Mouse (Mus musculus) thymus, postnatal 0 days (tissue): Measurements from ENCODE around the gene Kcnk13. TPM values are rescaled to one million over a fixed set of nuclear protein-coding genes. Genes with fewer than 3 reads are reported as not detected.
A peak's percentile ranks its signal among the peaks of the same experiment; 100 is the strongest.
"Not testable (repeated sequence)": the region's sequence is repeated elsewhere in the genome, so short reads cannot be mapped to it uniquely, and the experiment has no call there.

Experiments used
- DNase-seq: peaks from one replicate; pipeline ENCODE4 v3.0.0-alpha.2; 2015; ENCODE audit warnings: low spot score
- polyA plus RNA-seq: library from polyadenylated mRNA; unstranded; fragments of >200 nt; fragmentation: Nextera tagmentation; extraction: Ambion mirVana; gene quantifications from 2 replicates; pipeline ENCODE4 v1.2.1, GENCODE M21; 2015

Gene Kcnk13
- polyA plus RNA-seq, 1 experiment from 2014 or later, result 0.62 TPM

GRCm38 (mm10) chr12:99965203-99966115 is 1.2 kb downstream of the Kcnk13 start:
- DNase-seq, result peak; percentile 12

DNA sequence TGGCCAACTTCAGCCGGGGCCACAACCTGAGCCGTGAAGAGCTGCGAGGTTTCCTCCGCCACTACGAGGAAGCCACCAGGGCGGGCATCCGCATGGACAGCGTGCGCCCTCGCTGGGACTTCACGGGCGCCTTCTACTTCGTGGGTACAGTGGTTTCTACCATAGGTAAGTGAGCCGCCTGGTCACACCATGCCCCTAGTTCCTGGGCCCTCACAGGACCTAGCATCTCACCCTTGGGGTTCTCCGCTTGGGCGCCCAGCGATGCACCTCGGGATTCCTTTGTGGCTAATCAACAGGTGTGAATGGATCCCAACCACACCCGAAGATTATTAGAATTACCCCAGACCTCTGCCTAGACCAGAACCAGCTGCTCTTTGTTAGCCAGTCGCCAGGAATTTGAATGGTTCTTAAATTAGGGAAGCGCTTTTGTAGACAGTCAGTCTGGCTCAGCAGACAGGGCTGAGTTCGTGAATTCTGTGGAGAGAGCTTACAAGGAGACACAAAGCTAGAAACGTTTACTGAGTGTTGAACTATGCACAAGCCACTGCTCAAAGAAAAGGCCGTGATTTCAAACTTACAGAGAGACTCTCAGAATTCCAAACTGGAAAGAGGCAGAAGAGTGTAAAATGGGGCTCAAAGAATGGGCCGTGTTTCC is 1.9 kb downstream of the Kcnk13 start:
- DNase-seq, result no peak

DNA sequence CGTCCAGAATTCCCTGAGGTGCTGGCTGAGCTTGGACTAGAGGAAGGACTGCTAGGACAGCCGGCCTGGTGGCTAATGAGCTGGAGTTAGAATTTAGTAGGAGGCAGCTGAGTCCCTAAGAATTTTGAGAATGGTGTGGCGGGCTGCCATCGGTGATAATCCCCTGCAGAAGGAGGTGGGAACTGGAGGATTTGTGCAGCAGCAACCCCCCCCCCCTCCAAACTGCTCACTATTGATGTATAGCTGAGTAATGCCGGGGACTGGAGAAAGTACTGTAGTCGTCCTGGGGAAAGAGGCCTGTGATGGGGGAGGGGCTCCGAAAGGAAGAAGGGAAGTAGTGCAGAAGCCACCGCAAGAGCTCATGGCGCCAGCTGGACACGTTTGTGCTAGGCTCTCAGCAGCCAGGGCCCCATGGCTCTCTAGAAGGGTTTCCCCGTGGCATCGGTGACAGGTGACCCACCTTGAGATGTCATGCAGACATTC is 2.6 kb downstream of the Kcnk13 start:
- no peak for DNase-seq

- no peak for DNase-seq
These were observed 5.6 kb downstream of the Kcnk13 start for GRCm38 (mm10) chr12:99969906-99970305.

- DNase-seq, result not testable (repeated sequence)
These were observed 7.1 kb downstream of the Kcnk13 start for GRCm38 (mm10) chr12:99971205-99971894.

DNA sequence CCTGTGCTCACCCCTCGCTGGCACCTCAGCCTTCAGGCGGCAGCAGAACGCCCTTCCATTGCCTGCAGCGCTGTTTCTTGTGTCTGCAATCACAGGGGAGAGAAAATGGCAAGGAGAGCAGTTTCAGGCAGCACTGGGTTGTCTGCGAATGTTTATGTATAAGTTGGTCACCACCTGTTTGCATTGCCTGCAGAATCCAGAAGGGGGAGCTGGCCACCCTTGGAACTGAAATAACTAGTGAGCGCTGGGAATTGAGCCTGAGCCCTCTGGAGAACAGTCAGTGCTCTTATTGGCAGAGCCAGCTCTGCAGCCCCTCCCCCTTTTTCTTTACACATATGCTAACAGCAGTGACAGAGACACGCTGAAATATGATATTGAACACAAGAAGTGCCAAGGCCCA is 8.5 kb downstream of the Kcnk13 start:
- no peak for DNase-seq

- peak; percentile 10 for DNase-seq
These were observed 9.4 kb downstream of the Kcnk13 start for GRCm38 (mm10) chr12:99973659-99974058.

DNA sequence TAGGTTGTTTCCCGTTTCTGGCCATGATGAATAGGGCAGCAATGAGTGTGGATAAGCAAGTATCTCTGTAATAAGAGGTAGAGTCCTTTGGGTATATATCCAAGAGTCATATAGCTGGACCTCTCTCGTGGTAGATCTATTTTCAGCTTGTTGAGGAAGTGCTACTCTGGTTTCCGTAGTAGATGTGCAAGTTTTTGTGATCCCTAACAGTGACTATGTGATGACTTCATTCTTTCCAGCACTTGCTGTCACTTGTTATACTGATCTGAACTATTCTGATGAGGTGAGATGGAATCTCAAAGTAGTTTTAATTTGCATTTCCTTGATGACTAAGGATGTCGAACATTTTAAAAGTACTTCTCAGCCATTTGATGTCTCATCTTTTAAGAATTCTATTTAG is 15.2 kb downstream of the Kcnk13 start:
- DNase-seq, result no peak

DNA sequence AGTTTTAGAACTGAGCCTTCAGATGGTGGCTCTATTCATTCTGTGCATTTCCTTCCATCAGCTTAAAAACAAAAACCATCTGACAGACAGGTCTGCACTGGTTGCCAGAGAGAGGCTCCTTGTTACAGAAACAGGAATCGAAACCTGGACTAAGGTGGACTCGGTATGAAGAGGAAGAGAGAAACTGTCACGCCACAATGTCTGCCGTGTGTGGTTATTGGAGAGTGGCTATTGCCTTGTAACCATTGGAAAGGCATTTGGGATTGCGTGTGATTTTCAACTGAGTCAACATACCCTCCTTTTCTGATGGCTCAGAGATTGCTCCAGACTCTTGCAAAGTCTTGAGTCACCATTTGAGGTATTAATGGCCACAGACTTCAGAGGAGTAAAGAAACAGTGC is 22.5 kb downstream of the Kcnk13 start:
- DNase-seq, result no peak

- DNase-seq, result no peak
These were observed 23.8 kb downstream of the Kcnk13 start for GRCm38 (mm10) chr12:99988144-99988543.

GRCm38 (mm10) chr12:99992362-99992862 is 28.1 kb downstream of the Kcnk13 start:
- no peak for DNase-seq

DNA sequence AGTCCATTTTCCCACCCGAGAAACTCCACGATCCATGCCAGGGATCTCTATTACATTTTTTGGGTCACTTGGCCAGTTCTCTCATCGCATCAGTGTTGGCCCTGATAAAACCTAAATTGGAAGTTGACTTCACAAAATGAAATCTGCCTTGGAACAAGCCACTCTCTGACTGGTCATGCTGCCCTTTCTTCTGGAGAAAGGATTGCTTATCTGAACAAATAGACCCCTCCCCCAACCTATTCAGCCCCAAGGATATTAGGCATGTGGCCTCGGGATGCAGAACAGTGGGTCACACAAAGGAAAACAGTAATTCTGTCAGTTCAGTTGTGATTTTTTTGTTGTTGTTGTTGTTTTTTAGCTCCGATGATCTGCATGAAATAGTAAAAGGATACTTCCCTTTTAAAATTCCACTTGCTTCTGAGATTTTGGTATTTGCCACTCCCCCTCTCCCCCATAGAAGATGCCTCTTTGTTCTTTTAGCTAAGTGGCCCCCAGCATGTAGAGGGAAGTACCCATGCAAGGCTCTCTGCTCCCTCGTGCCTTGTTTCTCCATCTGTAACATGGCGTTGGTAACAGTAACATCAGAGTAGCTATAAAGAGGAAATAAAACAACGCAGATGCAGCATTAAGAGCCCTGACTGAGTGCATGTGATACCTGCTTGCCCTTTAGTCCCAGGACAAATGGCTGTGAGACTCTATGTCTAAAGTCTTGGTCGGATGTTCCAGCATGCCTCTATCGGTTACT is 29.0 kb downstream of the Kcnk13 start:
- DNase-seq, result no peak

DNA sequence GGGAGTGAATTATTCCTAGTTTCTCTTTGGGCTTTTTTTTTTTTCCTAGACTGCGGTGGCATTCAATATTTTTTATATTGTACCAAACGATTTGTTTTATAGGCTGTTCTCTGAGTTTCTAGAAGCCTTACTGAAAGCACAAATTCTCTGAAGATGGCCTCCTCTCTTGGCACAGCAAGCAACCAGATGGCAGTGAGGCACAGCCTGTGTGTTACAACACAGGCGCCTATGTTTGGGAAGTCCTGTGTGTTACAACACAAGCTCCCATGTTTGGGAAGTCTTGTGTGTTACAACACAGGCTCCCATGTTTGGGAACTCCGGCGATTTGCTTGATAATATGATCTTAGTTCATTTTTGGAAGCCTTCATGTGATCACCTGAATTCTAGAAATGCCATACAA is 31.7 kb downstream of the Kcnk13 start:
- DNase-seq, result no peak

GRCm38 (mm10) chr12:99999726-100000125 is 35.4 kb downstream of the Kcnk13 start:
- no peak for DNase-seq

DNA sequence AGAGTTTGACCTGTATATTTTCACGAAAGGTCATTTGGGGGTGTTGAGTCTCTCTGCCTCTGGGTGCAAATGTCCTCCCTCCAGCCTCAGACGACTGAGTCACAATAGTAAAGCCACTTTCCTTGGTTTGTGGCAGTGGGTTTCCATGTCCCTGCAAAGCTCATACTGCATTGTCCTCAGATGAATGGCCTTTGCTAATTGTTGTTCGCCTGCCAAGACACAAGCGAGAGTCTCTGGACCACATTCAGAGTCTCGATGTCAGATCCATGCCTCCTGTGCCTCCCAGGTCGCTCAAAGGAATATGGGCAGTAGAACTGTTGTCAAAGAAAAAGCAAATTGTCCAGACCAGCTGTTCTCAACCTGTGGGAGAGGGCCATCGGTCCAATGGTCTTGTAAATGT is 36.1 kb downstream of the Kcnk13 start:
- DNase-seq, result no peak

- no peak for DNase-seq
These were observed 36.9 kb downstream of the Kcnk13 start for GRCm38 (mm10) chr12:100001246-100001645.

GRCm38 (mm10) chr12:100001910-100002309 is 37.6 kb downstream of the Kcnk13 start:
- DNase-seq, result no peak

DNA sequence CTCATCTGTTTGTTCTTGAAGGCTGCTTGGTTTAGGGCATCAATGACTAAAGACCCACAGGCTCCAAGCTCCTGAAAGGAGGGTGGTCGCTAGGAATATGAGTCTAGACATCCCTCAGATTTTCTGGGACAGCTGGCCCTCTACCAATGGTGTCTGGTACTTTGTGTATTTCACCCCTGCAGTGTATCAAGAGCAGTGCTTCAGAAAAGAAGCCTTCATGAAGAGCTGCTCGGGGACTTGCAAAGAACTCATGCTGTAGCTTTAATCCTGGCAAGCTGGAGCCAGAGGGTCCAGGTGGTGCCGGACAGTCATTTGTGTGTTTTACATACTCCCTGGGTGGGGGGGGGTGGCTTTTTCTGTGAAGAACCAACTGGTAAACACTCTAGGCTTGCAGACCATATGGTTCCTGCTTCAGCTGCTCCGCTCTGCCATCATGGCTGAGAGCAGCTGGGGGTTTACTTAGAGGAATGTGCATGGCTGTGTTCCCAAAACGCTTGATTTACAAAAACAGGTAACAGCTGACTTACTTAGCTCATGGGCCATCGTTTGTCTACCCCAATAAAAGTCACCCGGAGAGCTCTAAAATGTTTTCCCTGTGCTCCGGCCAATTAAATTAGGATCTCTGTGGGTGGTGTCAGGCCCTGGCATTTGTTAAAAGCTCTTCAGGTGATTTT is 38.8 kb downstream of the Kcnk13 start:
- no peak for DNase-seq

GRCm38 (mm10) chr12:100005285-100005684 is 41.0 kb downstream of the Kcnk13 start:
- no peak for DNase-seq

GRCm38 (mm10) chr12:100006681-100007080 is 42.4 kb downstream of the Kcnk13 start:
- no peak for DNase-seq
